Mouse (Mus musculus): Measurements from ENCODE around the gene Pafah1b1. TPM values are rescaled to one million over a fixed set of nuclear protein-coding genes. Genes with fewer than 3 reads are reported as not detected.

Pafah1b1 gene
- polyA plus RNA-seq, 1 experiment, result 53.4 TPM

GRCm38 (mm10) chr11:74650576-74651100 is 73.8 kb downstream of the Pafah1b1 start:
- H3K36me3 ChIP-seq (ENCODE audit: control insufficient read depth, insufficient read depth, low read length), result no peaks in the 10 kb centered on the region
- H3K27me3 ChIP-seq (ENCODE audit: control insufficient read depth, insufficient read depth, low read length), result no peaks in the 10 kb centered on the region
- TF ChIP-seq POLR2A (IDR thresholded peaks at IDR 0.05; ENCODE audit: control insufficient read depth, low read depth, low read length) (no peak), CTCF (IDR thresholded peaks at IDR 0.05; ENCODE audit: control insufficient read depth, insufficient read depth, insufficient replicate concordance, low read depth, low read length) (no peak)
- peak overlapping the region; percentile 85 for H3K4me3 ChIP-seq (ENCODE audit: control insufficient read depth, low read depth, low read length)
- H3K4me1 ChIP-seq (ENCODE audit: control insufficient read depth, insufficient read depth, low read length), result peaks cover 10% of the 10 kb centered on the region
- peak overlapping the region; percentile 44 for H3K27ac ChIP-seq (ENCODE audit: control insufficient read depth, insufficient read depth, low read depth, low read length)

- Histone ChIP-seq H3K4me1 (ENCODE audit: control insufficient read depth, insufficient read depth, low read length) (peaks cover 10% of the 10 kb centered on the region), H3K27me3 (ENCODE audit: control insufficient read depth, insufficient read depth, low read length) (no peaks in the 10 kb centered on the region), H3K36me3 (ENCODE audit: control insufficient read depth, insufficient read depth, low read length) (no peaks in the 10 kb centered on the region)
Observed at GRCm38 (mm10) chr11:74649647-74650551, 74.6 kb downstream of the Pafah1b1 start.

GRCm38 (mm10) chr11:74649095-74649646 is 75.3 kb downstream of the Pafah1b1 start, which contains the start of gene Cluh:
Cluh (plus strand) TSS chr11:74649495.
- H3K4me3 ChIP-seq (ENCODE audit: control insufficient read depth, low read depth, low read length), result peak within 1 kb of the TSS; percentile 85
- peaks cover 10% of the 10 kb centered on the region for H3K4me1 ChIP-seq (ENCODE audit: control insufficient read depth, insufficient read depth, low read length)
- peak within 1 kb of the TSS; percentile 94 for H3K27ac ChIP-seq (ENCODE audit: control insufficient read depth, insufficient read depth, low read depth, low read length)
- no peaks in the 10 kb centered on the region for H3K36me3 ChIP-seq (ENCODE audit: control insufficient read depth, insufficient read depth, low read length)
- TF ChIP-seq CTCF (IDR thresholded peaks at IDR 0.05; ENCODE audit: control insufficient read depth, insufficient read depth, insufficient replicate concordance, low read depth, low read length) (no peak), POLR2A (IDR thresholded peaks at IDR 0.05; ENCODE audit: control insufficient read depth, low read depth, low read length) (peak; percentile 51)
- H3K27me3 ChIP-seq (ENCODE audit: control insufficient read depth, insufficient read depth, low read length), result no peaks in the 10 kb centered on the region

More at GRCm38 (mm10) chr11:74649647-74650551, 74.6 kb downstream of the Pafah1b1 start:
- TF ChIP-seq CTCF (IDR thresholded peaks at IDR 0.05; ENCODE audit: control insufficient read depth, insufficient read depth, insufficient replicate concordance, low read depth, low read length) (no peak), POLR2A (IDR thresholded peaks at IDR 0.05; ENCODE audit: control insufficient read depth, low read depth, low read length) (no peak)
- Histone ChIP-seq H3K4me3 (ENCODE audit: control insufficient read depth, low read depth, low read length) (peak overlapping the region; percentile 85), H3K27ac (ENCODE audit: control insufficient read depth, insufficient read depth, low read depth, low read length) (peak overlapping the region; percentile 51)

GRCm38 (mm10) chr11:74648676-74649075 is 75.8 kb downstream of the Pafah1b1 start:
- Histone ChIP-seq H3K36me3 (ENCODE audit: control insufficient read depth, insufficient read depth, low read length) (no peaks in the 10 kb centered on the region), H3K27me3 (ENCODE audit: control insufficient read depth, insufficient read depth, low read length) (no peaks in the 10 kb centered on the region), H3K4me1 (ENCODE audit: control insufficient read depth, insufficient read depth, low read length) (peaks cover 10% of the 10 kb centered on the region), H3K27ac (ENCODE audit: control insufficient read depth, insufficient read depth, low read depth, low read length) (peak overlapping the region; percentile 94), H3K4me3 (ENCODE audit: control insufficient read depth, low read depth, low read length) (peak overlapping the region; percentile 85)
- no peak for TF ChIP-seq POLR2A (IDR thresholded peaks at IDR 0.05; ENCODE audit: control insufficient read depth, low read depth, low read length)
- no peak for TF ChIP-seq CTCF (IDR thresholded peaks at IDR 0.05; ENCODE audit: control insufficient read depth, insufficient read depth, insufficient replicate concordance, low read depth, low read length)

GRCm38 (mm10) chr11:74647966-74648365 is 76.5 kb downstream of the Pafah1b1 start:
- Histone ChIP-seq H3K27ac (ENCODE audit: control insufficient read depth, insufficient read depth, low read depth, low read length) (no peak overlapping the region), H3K4me3 (ENCODE audit: control insufficient read depth, low read depth, low read length) (no peak overlapping the region), H3K27me3 (ENCODE audit: control insufficient read depth, insufficient read depth, low read length) (no peaks in the 10 kb centered on the region), H3K36me3 (ENCODE audit: control insufficient read depth, insufficient read depth, low read length) (no peaks in the 10 kb centered on the region), H3K4me1 (ENCODE audit: control insufficient read depth, insufficient read depth, low read length) (peaks cover 10% of the 10 kb centered on the region)
- TF ChIP-seq POLR2A (IDR thresholded peaks at IDR 0.05; ENCODE audit: control insufficient read depth, low read depth, low read length) (no peak), CTCF (IDR thresholded peaks at IDR 0.05; ENCODE audit: control insufficient read depth, insufficient read depth, insufficient replicate concordance, low read depth, low read length) (no peak)

- Histone ChIP-seq H3K27me3 (ENCODE audit: control insufficient read depth, insufficient read depth, low read length) (no peaks in the 10 kb centered on the region), H3K4me3 (ENCODE audit: control insufficient read depth, low read depth, low read length) (no peak overlapping the region), H3K36me3 (ENCODE audit: control insufficient read depth, insufficient read depth, low read length) (no peaks in the 10 kb centered on the region), H3K4me1 (ENCODE audit: control insufficient read depth, insufficient read depth, low read length) (peaks cover 2% of the 10 kb centered on the region), H3K27ac (ENCODE audit: control insufficient read depth, insufficient read depth, low read depth, low read length) (no peak overlapping the region)
- TF ChIP-seq POLR2A (IDR thresholded peaks at IDR 0.05; ENCODE audit: control insufficient read depth, low read depth, low read length) (no peak), CTCF (IDR thresholded peaks at IDR 0.05; ENCODE audit: control insufficient read depth, insufficient read depth, insufficient replicate concordance, low read depth, low read length) (no peak)
Observed at GRCm38 (mm10) chr11:74639628-74640027, 84.8 kb downstream of the Pafah1b1 start.

Data from testis, adult 2 months (tissue).